Mouse (Mus musculus) ES-Bruce4 (cell line): ENCODE data around the gene Lysmd1.

Experiments
- CTCF ChIP-seq: IDR thresholded peaks from one replicate; pipeline ENCODE4 v1.8.1; 2011; ENCODE audit warnings: low read depth, low read length
- EP300 ChIP-seq: IDR thresholded peaks from 2 replicates; pipeline ENCODE4 v1.6.1; 2011; ENCODE audit warnings: low read depth, low read length; ENCODE audit not compliant: insufficient read depth
- POLR2A ChIP-seq: IDR thresholded peaks from one replicate; pipeline ENCODE4 v1.8.1; 2011; ENCODE audit warnings: low read length; ENCODE audit not compliant: insufficient read depth

GRCm38 (mm10) chr3:95141474-95141873 lies 7.6 kb downstream of the Lysmd1 start:
- no peak for TF ChIP-seq CTCF
- no peak for TF ChIP-seq POLR2A
- no peak for TF ChIP-seq EP300
